23 mouse cellular contexts compared by ENCODE assay signal in genomic region chr1:153726636-153727035, GRCm38 (mm10). TPM values are rescaled to one million over a fixed set of nuclear protein-coding genes. Genes with fewer than 3 reads are reported as not detected.
A peak's percentile ranks its signal among the peaks of the same experiment; 100 is the strongest.
DNase-seq lines count a peak whose midpoint lies in the region; ATAC-seq lines count a peak whose summit lies in the region.
"Had no signal": no experiment of that assay in that cellular context is flagged by ENCODE, and none has a peak within 500 bp of the region (broad histone marks: within the 10 kb centered on the region; RNA-seq: fewer than 3 reads in every experiment).

No protein-coding gene starts in this region.

- peak; percentile 45; the same call in 1 of the 2 replicates for ATAC-seq in embryonic facial prominence, embryonic 14.5 days (ENCODE audit: low read depth)
- ATAC-seq in hindbrain, embryonic 16.5 days = 0 out of 2 replicates have a peak, but pooled peaks have one; percentile 26
- ATAC-seq in hindbrain, embryonic 14.5 days (ENCODE audit: low FRiP score) = no peak
- ATAC-seq in neural tube, embryonic 15.5 days (ENCODE audit: low FRiP score) = peak; percentile 54
- ATAC-seq: intestine, embryonic 16.5 days had no signal

- H3K27me3 ChIP-seq in embryonic facial prominence, embryonic 14.5 days (replicated peaks; ENCODE audit: control insufficient read depth, insufficient read depth, low read length) = no peaks in the 10 kb centered on the region
- no peaks in the 10 kb centered on the region for H3K27me3 ChIP-seq in embryonic facial prominence, embryonic 10.5 days (replicated peaks; ENCODE audit: low read depth, poor library complexity, severe bottlenecking)
- H3K27me3 ChIP-seq in hindbrain, embryonic 16.5 days (replicated peaks; ENCODE audit: control insufficient read depth, insufficient read depth, low read length) = no peaks in the 10 kb centered on the region
- no peaks in the 10 kb centered on the region for H3K27me3 ChIP-seq in hindbrain, embryonic 14.5 days (ENCODE audit: control insufficient read depth, insufficient read depth, low read length)
- no peaks in the 10 kb centered on the region for H3K27me3 ChIP-seq in neural tube, embryonic 15.5 days (replicated peaks)
- H3K27me3 ChIP-seq: heart, embryonic 13.5 days; hindbrain, embryonic 13.5 days; neural tube, embryonic 12.5 days had no signal

- no peak overlapping the region for H3K4me3 ChIP-seq in embryonic facial prominence, embryonic 14.5 days (ENCODE audit: low read depth, low read length)
- H3K4me3 ChIP-seq in embryonic facial prominence, embryonic 10.5 days = no peak overlapping the region
- no peak overlapping the region for H3K4me3 ChIP-seq in hindbrain, embryonic 16.5 days (ENCODE audit: low read length)
- H3K4me3 ChIP-seq in hindbrain, embryonic 14.5 days (replicated peaks; ENCODE audit: low read length) = no peak overlapping the region
- H3K4me3 ChIP-seq in neural tube, embryonic 15.5 days (replicated peaks) = no peak overlapping the region
- H3K4me3 ChIP-seq: heart, embryonic 13.5 days; hindbrain, embryonic 13.5 days; layer of hippocampus, adult 2 months; neural tube, embryonic 12.5 days had no signal

- H3K4me2 ChIP-seq in embryonic facial prominence, embryonic 14.5 days (ENCODE audit: low read depth, low read length) = no peak overlapping the region
- H3K4me2 ChIP-seq in hindbrain, embryonic 16.5 days (ENCODE audit: low read length) = no peak overlapping the region
- H3K4me2 ChIP-seq in hindbrain, embryonic 14.5 days (replicated peaks) = no peak overlapping the region
- no peak overlapping the region for H3K4me2 ChIP-seq in neural tube, embryonic 15.5 days
- H3K4me2 ChIP-seq: heart, embryonic 13.5 days; hindbrain, embryonic 13.5 days; neural tube, embryonic 12.5 days had no signal

- no peaks in the 10 kb centered on the region for H3K36me3 ChIP-seq in embryonic facial prominence, embryonic 14.5 days (ENCODE audit: control insufficient read depth, insufficient read depth, low read length)
- H3K36me3 ChIP-seq in embryonic facial prominence, embryonic 10.5 days (replicated peaks) = no peaks in the 10 kb centered on the region
- no peaks in the 10 kb centered on the region for H3K36me3 ChIP-seq in hindbrain, embryonic 16.5 days (ENCODE audit: control insufficient read depth, insufficient read depth, low read length)
- H3K36me3 ChIP-seq in hindbrain, embryonic 14.5 days (replicated peaks; ENCODE audit: control insufficient read depth, insufficient read depth) = no peaks in the 10 kb centered on the region
- H3K36me3 ChIP-seq in neural tube, embryonic 15.5 days = no peaks in the 10 kb centered on the region
- H3K36me3 ChIP-seq: heart, embryonic 13.5 days; hindbrain, embryonic 13.5 days; neural tube, embryonic 12.5 days had no signal

- no peak overlapping the region for H3K9ac ChIP-seq in embryonic facial prominence, embryonic 14.5 days (ENCODE audit: low read depth, low read length)
- no peak overlapping the region for H3K9ac ChIP-seq in hindbrain, embryonic 16.5 days (ENCODE audit: low read depth, low read length)
- no peak overlapping the region for H3K9ac ChIP-seq in hindbrain, embryonic 14.5 days
- H3K9ac ChIP-seq in neural tube, embryonic 15.5 days (replicated peaks) = no peak overlapping the region
- H3K9ac ChIP-seq: heart, embryonic 13.5 days; hindbrain, embryonic 13.5 days; neural tube, embryonic 12.5 days had no signal

- H3K9me3 ChIP-seq in embryonic facial prominence, embryonic 14.5 days (ENCODE audit: control insufficient read depth, low read length) = no peaks in the 10 kb centered on the region
- no peaks in the 10 kb centered on the region for H3K9me3 ChIP-seq in embryonic facial prominence, embryonic 10.5 days
- H3K9me3 ChIP-seq in hindbrain, embryonic 16.5 days (ENCODE audit: control insufficient read depth, low read length) = no peaks in the 10 kb centered on the region
- H3K9me3 ChIP-seq in hindbrain, embryonic 14.5 days (ENCODE audit: control insufficient read depth, low read length) = no peaks in the 10 kb centered on the region
- H3K9me3 ChIP-seq in neural tube, embryonic 15.5 days (replicated peaks) = no peaks in the 10 kb centered on the region
- H3K9me3 ChIP-seq: heart, embryonic 13.5 days; hindbrain, embryonic 13.5 days; neural tube, embryonic 12.5 days had no signal

- 81% methylated on average over 16 of the region's 16 CpGs for WGBS in embryonic facial prominence, embryonic 14.5 days
- 88% methylated on average over 16 of the region's 16 CpGs for WGBS in embryonic facial prominence, embryonic 10.5 days
- 65% methylated on average over 16 of the region's 16 CpGs for WGBS in hindbrain, embryonic 16.5 days
- WGBS in hindbrain, embryonic 14.5 days = 65% methylated on average over 16 of the region's 16 CpGs
- 67% methylated on average over 16 of the region's 16 CpGs for WGBS in neural tube, embryonic 15.5 days

- H3K4me1 ChIP-seq in embryonic facial prominence, embryonic 14.5 days (ENCODE audit: control insufficient read depth, insufficient read depth, low read length) = no peaks in the 10 kb centered on the region
- peaks cover 11% of the 10 kb centered on the region; the same call in 1 of the 2 replicates for H3K4me1 ChIP-seq in embryonic facial prominence, embryonic 10.5 days
- peaks cover 2% of the 10 kb centered on the region; the same call in 1 of the 2 replicates for H3K4me1 ChIP-seq in hindbrain, embryonic 16.5 days (ENCODE audit: control insufficient read depth, insufficient read depth, low read depth, low read length)
- no peaks in the 10 kb centered on the region for H3K4me1 ChIP-seq in hindbrain, embryonic 14.5 days (replicated peaks; ENCODE audit: control insufficient read depth, insufficient read depth, low read length)
- H3K4me1 ChIP-seq in neural tube, embryonic 15.5 days = 0 out of 2 replicates have a peak, but pooled peaks cover 3% of the 10 kb centered on the region

- no peak for DNase-seq in embryonic facial prominence, embryonic 14.5 days (ENCODE audit: low spot score)
- no peak for DNase-seq in embryonic facial prominence, embryonic 10.5 days (ENCODE audit: low spot score)
- DNase-seq in hindbrain, embryonic 14.5 days (ENCODE audit: low spot score) = no peak
- DNase-seq in right cerebral cortex, postnatal 36 days (ENCODE audit: low spot score in 2 of 2) = peak; percentile 33
- DNase-seq in right cerebral cortex, postnatal 14 days = no peak
- no peak for DNase-seq in thymus, postnatal 0 days (ENCODE audit: low spot score)
- DNase-seq: adrenal gland, postnatal 10 days; cerebellum, adult 11 months; cerebellum, postnatal 10 days; gastrocnemius, postnatal 14 days; heart, postnatal 14 days; kidney, adult 9 months; kidney, postnatal 14 days; layer of hippocampus, postnatal 36 days; lung, postnatal 4 days; spleen, adult 18-20 months had no signal

- H3K27ac ChIP-seq in embryonic facial prominence, embryonic 14.5 days (replicated peaks; ENCODE audit: low read depth, low read length) = no peak overlapping the region
- no peak overlapping the region for H3K27ac ChIP-seq in embryonic facial prominence, embryonic 10.5 days (replicated peaks)
- H3K27ac ChIP-seq in hindbrain, embryonic 16.5 days (ENCODE audit: low read depth, low read length) = no peak overlapping the region
- H3K27ac ChIP-seq in hindbrain, embryonic 14.5 days = no peak overlapping the region
- no peak overlapping the region for H3K27ac ChIP-seq in neural tube, embryonic 15.5 days (replicated peaks)
- H3K27ac ChIP-seq: heart, embryonic 13.5 days; hindbrain, embryonic 13.5 days; layer of hippocampus, adult 2 months; neural tube, embryonic 12.5 days had no signal

RNA-seq across cellular contexts. Expression of gene Rgs16, which starts 13.5 kb away (rescaled TPM):
- 7.6 and 9.3 TPM in 2 replicates for polyA plus RNA-seq in embryonic facial prominence, embryonic 14.5 days (2014; fragmentation: Nextera tagmentation; extraction: Ambion mirVana)
- polyA plus RNA-seq in embryonic facial prominence, embryonic 10.5 days (2016; fragmentation: Nextera tagmentation; extraction: Ambion mirVana) = 7.9 and 9.5 TPM in 2 replicates
- polyA plus RNA-seq in hindbrain, embryonic 16.5 days (2015; fragmentation: Nextera tagmentation; extraction: Ambion mirVana) = 13.3 and 14.0 TPM in 2 replicates
- polyA plus RNA-seq in hindbrain, embryonic 14.5 days (2014; fragmentation: Nextera tagmentation; extraction: Ambion mirVana) = 6.5 and 6.8 TPM in 2 replicates
- 11.3 and 14.3 TPM in 2 replicates for polyA plus RNA-seq in neural tube, embryonic 15.5 days (2015; fragmentation: Nextera tagmentation; extraction: Ambion mirVana)
- 4.1 and 4.3 TPM in 2 replicates for polyA plus RNA-seq in thymus, postnatal 0 days (2015; fragmentation: Nextera tagmentation; extraction: Ambion mirVana)

RNA-seq across cellular contexts. Expression of gene Rnasel, which starts 22.6 kb away (rescaled TPM):
- 12.6 and 13.1 TPM in 2 replicates for polyA plus RNA-seq in embryonic facial prominence, embryonic 14.5 days (2014; fragmentation: Nextera tagmentation; extraction: Ambion mirVana)
- polyA plus RNA-seq in embryonic facial prominence, embryonic 10.5 days (2016; fragmentation: Nextera tagmentation; extraction: Ambion mirVana) = 8.0 and 9.5 TPM in 2 replicates
- polyA plus RNA-seq in hindbrain, embryonic 16.5 days (2015; fragmentation: Nextera tagmentation; extraction: Ambion mirVana) = 32.3 and 34.5 TPM in 2 replicates
- 37.2 and 40.9 TPM in 2 replicates for polyA plus RNA-seq in hindbrain, embryonic 14.5 days (2014; fragmentation: Nextera tagmentation; extraction: Ambion mirVana)
- 31.4 and 32.0 TPM in 2 replicates for polyA plus RNA-seq in neural tube, embryonic 15.5 days (2015; fragmentation: Nextera tagmentation; extraction: Ambion mirVana)
- polyA plus RNA-seq in thymus, postnatal 0 days (2015; fragmentation: Nextera tagmentation; extraction: Ambion mirVana) = 13.7 and 22.1 TPM in 2 replicates

Comparison
In these comparisons a context has a peak if more than half of its experiments do, and no peak if none do; other contexts are left out.
1. DNase-seq: peak in right cerebral cortex, postnatal 36 days (2 of 2); none in embryonic facial prominence, embryonic 14.5 days (single experiment), embryonic facial prominence, embryonic 10.5 days (single experiment), hindbrain, embryonic 14.5 days (single experiment), right cerebral cortex, postnatal 14 days (single experiment) and thymus, postnatal 0 days (single experiment).